Mouse (Mus musculus) E14TG2a.4 (cell line): ENCODE data around the gene Cadps2.
A peak's percentile ranks its signal among the peaks of the same experiment; 100 is the strongest.

Source experiments
- H3K27me3 ChIP-seq: 2 replicates; pipeline ENCODE4 v1.6.1; 2014; ENCODE audit warnings: low read length, control low read depth; ENCODE audit not compliant: insufficient read depth
- H3K36me3 ChIP-seq: 2 replicates; pipeline ENCODE4 v1.6.1; 2014; ENCODE audit warnings: low read length, control low read depth; ENCODE audit not compliant: insufficient read depth
- H3K4me1 ChIP-seq: replicated peaks from 2 replicates; pipeline ENCODE4 v1.6.1; 2014; ENCODE audit warnings: low read depth, low read length, control low read depth
- H3K4me3 ChIP-seq: replicated peaks from 2 replicates; pipeline ENCODE4 v1.5.1; 2014; ENCODE audit warnings: mild to moderate bottlenecking, low read length
- H3K9me3 ChIP-seq: 2 replicates; pipeline ENCODE4 v1.6.1; 2014; ENCODE audit warnings: low read length, control low read depth
- CTCF ChIP-seq: conservative IDR thresholded peaks from 2 replicates; pipeline ENCODE4 v1.5.1; 2014; ENCODE audit warnings: low read length
- NANOG ChIP-seq: IDR thresholded peaks from 2 replicates; pipeline ENCODE4 v1.6.1; 2014; ENCODE audit warnings: borderline replicate concordance, low read length, mixed read lengths
- POU5F1 ChIP-seq: IDR thresholded peaks from 2 replicates; pipeline ENCODE4 v1.6.1; 2014; ENCODE audit warnings: low read length, borderline replicate concordance

Gene Cadps2

DNA sequence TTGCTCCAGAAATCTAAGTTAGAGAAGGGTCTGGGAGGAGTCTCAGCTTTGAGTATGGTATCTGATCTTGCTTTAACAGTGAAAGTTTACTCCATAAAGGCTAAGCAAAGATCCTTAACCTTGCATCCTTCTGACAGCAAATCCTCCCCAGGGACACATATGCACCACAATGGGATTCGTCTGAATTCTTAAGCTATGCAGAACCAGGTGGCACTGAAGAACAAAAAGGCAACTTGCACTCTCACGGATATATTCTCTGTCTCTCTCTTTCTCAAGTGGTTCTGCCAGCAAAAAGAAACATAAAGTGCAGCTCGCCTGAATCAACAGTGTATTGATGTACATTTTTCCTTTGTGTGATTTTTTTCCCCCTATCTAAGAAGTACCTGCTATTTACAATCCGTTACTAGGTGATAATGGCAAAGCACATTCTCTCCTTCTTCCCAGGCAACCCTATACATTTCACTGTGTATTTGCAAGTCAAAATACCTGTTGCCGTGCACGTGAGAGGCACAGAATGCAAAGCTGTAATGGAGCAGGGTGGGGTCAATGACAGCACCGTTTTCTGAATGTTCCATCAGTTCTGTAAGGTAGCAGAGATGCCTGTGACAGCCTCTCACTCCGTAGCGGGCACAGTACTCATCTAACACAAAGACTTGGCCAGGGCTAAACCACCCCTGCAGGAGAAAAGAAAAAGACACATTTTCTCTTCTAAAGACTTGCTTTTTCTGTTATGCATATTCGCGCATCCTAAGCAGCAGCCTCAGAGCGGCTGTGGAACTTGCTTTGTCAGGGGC lies 428.8 kb downstream of the Cadps2 start:
- Histone ChIP-seq H3K4me1 (peaks cover 26% of the 10 kb centered on the region), H3K4me3 (peak overlapping the region; percentile 5; the same call in 1 of the 2 replicates), H3K9me3 (no peaks in the 10 kb centered on the region), H3K36me3 (no peaks in the 10 kb centered on the region), H3K27me3 (peaks cover 20% of the 10 kb centered on the region)
- TF ChIP-seq NANOG (peak; percentile 45; the same call in 1 of the 2 replicates), POU5F1 (no peak), CTCF (no peak)

DNA sequence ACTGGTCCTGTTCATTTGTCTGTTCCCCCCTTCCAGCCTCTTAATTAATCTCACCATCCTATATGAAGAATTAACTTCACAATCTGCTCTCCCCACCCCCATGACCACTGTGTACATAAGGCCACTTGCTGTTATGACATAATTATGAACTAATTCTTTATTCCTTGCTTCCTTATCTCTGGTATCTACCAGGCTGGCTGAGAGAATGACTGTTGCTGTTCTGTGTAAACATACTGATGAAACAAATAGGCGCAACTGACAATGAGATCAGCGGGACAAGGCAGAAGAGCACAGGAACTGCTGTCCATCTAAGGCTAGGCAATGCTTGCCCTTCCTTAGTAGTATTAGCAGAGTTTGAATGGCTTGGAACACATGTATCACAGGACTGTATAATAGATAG lies 445.1 kb downstream of the Cadps2 start:
- no peaks in the 10 kb centered on the region for H3K36me3 ChIP-seq
- H3K4me1 ChIP-seq = no peaks in the 10 kb centered on the region
- no peak for TF ChIP-seq NANOG
- no peak for TF ChIP-seq POU5F1
- no peak for TF ChIP-seq CTCF
- H3K9me3 ChIP-seq = no peaks in the 10 kb centered on the region
- no peaks in the 10 kb centered on the region for H3K27me3 ChIP-seq
- no peak overlapping the region for H3K4me3 ChIP-seq

- 0 out of 2 replicates have a peak, but pooled peaks cover 3% of the 10 kb centered on the region for H3K27me3 ChIP-seq
- no peak overlapping the region for H3K4me3 ChIP-seq
- TF ChIP-seq NANOG (no peak), CTCF (no peak), POU5F1 (no peak)
- H3K36me3 ChIP-seq = no peaks in the 10 kb centered on the region
- H3K4me1 ChIP-seq = no peaks in the 10 kb centered on the region
- H3K9me3 ChIP-seq = no peaks in the 10 kb centered on the region
These were observed 446.5 kb downstream of the Cadps2 start for GRCm38 (mm10) chr6:23392711-23393110.

DNA sequence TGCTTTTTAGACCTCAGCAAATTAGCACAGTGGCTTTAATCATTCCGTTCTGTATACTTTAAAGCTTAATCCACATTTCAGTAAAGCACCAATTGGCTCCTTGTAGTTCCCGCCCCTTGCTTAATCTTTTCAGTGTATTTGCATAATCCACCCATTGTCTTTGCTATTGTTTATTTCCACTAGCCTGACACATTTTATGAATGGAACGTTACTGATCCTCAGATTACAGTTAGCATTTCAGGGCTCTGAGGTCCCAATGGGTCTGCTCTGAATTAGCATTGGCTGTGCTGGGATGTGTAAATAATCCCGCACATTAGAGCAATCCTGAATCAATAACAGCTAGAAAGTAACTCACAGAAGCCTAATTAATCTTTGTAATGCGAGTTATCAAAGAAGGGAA lies 452.5 kb downstream of the Cadps2 start:
- 0 out of 2 replicates have a peak, but pooled peaks cover 3% of the 10 kb centered on the region for H3K27me3 ChIP-seq
- H3K4me3 ChIP-seq = no peak overlapping the region
- no peak for TF ChIP-seq POU5F1
- TF ChIP-seq NANOG = no peak
- no peak for TF ChIP-seq CTCF
- H3K36me3 ChIP-seq = no peaks in the 10 kb centered on the region
- 0 out of 2 replicates have a peak, but pooled peaks cover 3% of the 10 kb centered on the region for H3K4me1 ChIP-seq
- H3K9me3 ChIP-seq = no peaks in the 10 kb centered on the region

GRCm38 (mm10) chr6:23383004-23383347 lies 456.2 kb downstream of the Cadps2 start:
- TF ChIP-seq CTCF (no peak), POU5F1 (no peak), NANOG (no peak)
- 0 out of 2 replicates have a peak, but pooled peaks cover 3% of the 10 kb centered on the region for H3K4me1 ChIP-seq

GRCm38 (mm10) chr6:23382283-23383003 lies 456.8 kb downstream of the Cadps2 start:
- TF ChIP-seq NANOG (no peak), POU5F1 (no peak), CTCF (no peak)
- Histone ChIP-seq H3K36me3 (no peaks in the 10 kb centered on the region), H3K9me3 (no peaks in the 10 kb centered on the region), H3K4me1 (0 out of 2 replicates have a peak, but pooled peaks cover 3% of the 10 kb centered on the region), H3K27me3 (no peaks in the 10 kb centered on the region), H3K4me3 (no peak overlapping the region)

More at GRCm38 (mm10) chr6:23383004-23383347, 456.2 kb downstream of the Cadps2 start:
- H3K36me3 ChIP-seq = no peaks in the 10 kb centered on the region
- H3K27me3 ChIP-seq = 0 out of 2 replicates have a peak, but pooled peaks cover under 1% of the 10 kb centered on the region
- H3K9me3 ChIP-seq = no peaks in the 10 kb centered on the region
- H3K4me3 ChIP-seq = no peak overlapping the region

DNA sequence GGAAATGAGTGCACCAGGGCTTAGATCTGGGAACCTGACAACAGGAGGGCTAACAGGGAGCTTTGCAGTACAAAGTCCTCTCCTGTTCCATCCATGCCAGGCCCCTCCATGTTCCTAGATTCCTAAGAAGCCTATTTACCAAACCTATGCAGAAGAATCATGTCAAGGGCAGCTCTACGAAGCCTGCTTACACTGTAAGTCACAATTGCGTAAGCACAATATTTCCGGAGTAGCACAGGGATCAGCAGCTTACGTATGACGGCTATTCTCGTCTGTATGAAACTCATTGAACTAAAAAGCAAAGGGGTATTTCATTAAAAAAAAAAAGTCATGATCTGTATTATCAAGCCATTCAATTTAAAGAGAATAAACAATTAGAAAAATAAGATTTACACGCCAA lies 462.9 kb downstream of the Cadps2 start:
- Histone ChIP-seq H3K4me1 (no peaks in the 10 kb centered on the region), H3K27me3 (no peaks in the 10 kb centered on the region), H3K9me3 (no peaks in the 10 kb centered on the region; the same call in 1 of the 2 replicates), H3K4me3 (no peak overlapping the region), H3K36me3 (no peaks in the 10 kb centered on the region)
- TF ChIP-seq POU5F1 (no peak), NANOG (no peak)

DNA sequence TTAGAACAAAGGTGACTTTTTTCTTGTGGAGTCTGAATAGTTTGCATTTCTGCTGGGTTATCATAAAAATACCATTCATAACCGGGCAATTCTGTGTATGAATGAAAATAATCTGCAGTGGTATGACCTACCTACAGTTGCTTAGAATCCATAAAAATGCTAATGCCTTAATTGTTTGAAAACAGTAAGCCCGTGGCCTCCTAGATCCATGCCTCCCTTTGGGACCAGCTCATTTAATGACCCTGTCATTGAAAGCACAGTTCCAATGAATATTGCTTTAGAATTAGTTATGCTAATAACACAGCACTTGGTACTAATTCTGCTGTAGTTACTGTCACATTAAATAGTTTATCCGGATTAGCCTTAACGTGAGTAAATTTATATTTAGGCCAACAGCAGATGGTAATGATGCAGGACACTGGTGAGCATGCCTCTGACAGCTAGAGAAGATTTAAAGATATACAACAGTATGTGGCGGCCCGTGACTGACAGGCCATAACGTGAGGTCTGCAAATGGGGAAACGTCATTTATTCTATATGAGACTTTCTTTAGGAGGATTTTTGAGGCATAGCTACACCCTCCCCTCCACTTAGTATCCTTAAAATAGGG lies 477.3 kb downstream of the Cadps2 start:
- no peaks in the 10 kb centered on the region for H3K36me3 ChIP-seq
- H3K9me3 ChIP-seq = no peaks in the 10 kb centered on the region
- peaks cover 15% of the 10 kb centered on the region for H3K4me1 ChIP-seq
- H3K27me3 ChIP-seq = no peaks in the 10 kb centered on the region
- no peak for TF ChIP-seq NANOG
- TF ChIP-seq POU5F1 = no peak
- no peak overlapping the region for H3K4me3 ChIP-seq
